Mouse (Mus musculus) intestine, embryonic 14.5 days (tissue): ENCODE data around the gene Gm27021. TPM values are rescaled to one million over a fixed set of nuclear protein-coding genes. Genes with fewer than 3 reads are reported as not detected.

Experiments used
- ATAC-seq: fragments of 200-750 bp; cut with Nextera tagmentation; replicated peaks from 2 replicates; pipeline ENCODE4 v1.8.0; 2017; ENCODE audit warnings: low read depth, moderate number of reproducible peaks, moderate TSS enrichment, moderate library complexity; ENCODE audit not compliant: low FRiP score, low TSS enrichment
- DNase-seq: peaks from one replicate; pipeline ENCODE4 v3.0.0-alpha.2; 2018; ENCODE audit warnings: low spot score
- H3K27ac ChIP-seq: fragments of 300-500 bp; sonication (generic); 2 replicates; pipeline ENCODE4 v1.5.1; 2014; ENCODE audit warnings: low read depth, mild to moderate bottlenecking, control low read depth
- H3K27me3 ChIP-seq: fragments of 300-500 bp; sonication (generic); replicated peaks from 2 replicates; pipeline ENCODE4 v1.6.1; 2014; ENCODE audit warnings: low read length, control low read depth; ENCODE audit not compliant: control insufficient read depth, insufficient read depth
- H3K36me3 ChIP-seq: fragments of 300-500 bp; sonication (generic); 2 replicates; pipeline ENCODE4 v1.6.1; 2014; ENCODE audit warnings: low read length, control low read depth; ENCODE audit not compliant: control insufficient read depth, insufficient read depth
- H3K4me1 ChIP-seq: fragments of 300-500 bp; sonication (generic); replicated peaks from 2 replicates; pipeline ENCODE4 v1.6.1; 2014; ENCODE audit warnings: low read length, control low read depth, mixed read lengths; ENCODE audit not compliant: control insufficient read depth, insufficient read depth
- H3K4me2 ChIP-seq: fragments of 300-500 bp; sonication (generic); 2 replicates; pipeline ENCODE4 v1.6.1; 2014; ENCODE audit warnings: low read length
- H3K4me3 ChIP-seq: fragments of 300-500 bp; sonication (generic); 2 replicates; pipeline ENCODE4 v1.5.1; 2014; ENCODE audit warnings: low read depth, low read length, control low read depth, mixed read lengths
- H3K9ac ChIP-seq: fragments of 300-500 bp; sonication (generic); 2 replicates; pipeline ENCODE4 v1.6.1; 2014; ENCODE audit warnings: mild to moderate bottlenecking, low read length
- H3K9me3 ChIP-seq: fragments of 300-500 bp; sonication (generic); 2 replicates; pipeline ENCODE4 v1.6.1; 2016; ENCODE audit warnings: low read length, control low read depth; ENCODE audit not compliant: control insufficient read depth
- WGBS: fragments of 180-500 bp; shearing (Covaris S2); extraction: QIAGEN DNeasy Blood & Tissue Kit; methylation state at CpG from one replicate; pipeline ENCODE4 v1.1.7; 2014; 5-methylcytosine and 5-hydroxymethylcytosine counted together
- polyA plus RNA-seq: library from polyadenylated mRNA; unstranded; fragments of >200 nt; fragmentation: Nextera tagmentation; extraction: Ambion mirVana; gene quantifications from 2 replicates; pipeline ENCODE4 v1.2.1, GENCODE M21; 2014

Gene Gm27021
- polyA plus RNA-seq, 1 experiment from 2014 or later = 1.7 TPM

GRCm38 (mm10) chr8:120575801-120576200, 92.1 kb downstream of the Gm27021 start:
- H3K9ac ChIP-seq = no peak overlapping the region
- WGBS = 46% methylated on average over 9 of the region's 9 CpGs
- no peak for DNase-seq
- no peaks in the 10 kb centered on the region for H3K27me3 ChIP-seq
- no peaks in the 10 kb centered on the region for H3K9me3 ChIP-seq
- H3K36me3 ChIP-seq = peaks cover 99% of the 10 kb centered on the region
- no peak overlapping the region for H3K4me3 ChIP-seq
- H3K4me2 ChIP-seq = no peak overlapping the region
- ATAC-seq = no peak
- peaks cover 6% of the 10 kb centered on the region; the same call in 1 of the 2 replicates for H3K4me1 ChIP-seq
- H3K27ac ChIP-seq = 0 out of 2 replicates have a peak overlapping the region, but pooled peaks have one; percentile 4

- Histone ChIP-seq H3K27ac (no peak overlapping the region), H3K4me3 (no peak overlapping the region), H3K9ac (no peak overlapping the region), H3K9me3 (no peaks in the 10 kb centered on the region), H3K36me3 (peaks cover 93% of the 10 kb centered on the region), H3K4me2 (no peak overlapping the region), H3K4me1 (peaks cover 6% of the 10 kb centered on the region; the same call in 1 of the 2 replicates), H3K27me3 (no peaks in the 10 kb centered on the region)
- DNase-seq = no peak
- ATAC-seq = no peak
- WGBS = 77% methylated on average over 19 of the region's 19 CpGs
Observed at GRCm38 (mm10) chr8:120574941-120575340, 92.9 kb downstream of the Gm27021 start.

- Histone ChIP-seq H3K4me3 (no peak overlapping the region), H3K36me3 (peaks cover 94% of the 10 kb centered on the region)
- no peak for ATAC-seq
Observed at GRCm38 (mm10) chr8:120573866-120574265, 94.0 kb downstream of the Gm27021 start.

GRCm38 (mm10) chr8:120572534-120572933, 95.3 kb downstream of the Gm27021 start:
- Histone ChIP-seq H3K4me2 (no peak overlapping the region), H3K9me3 (no peaks in the 10 kb centered on the region), H3K9ac (no peak overlapping the region), H3K4me1 (peaks cover 6% of the 10 kb centered on the region; the same call in 1 of the 2 replicates), H3K27ac (no peak overlapping the region), H3K27me3 (no peaks in the 10 kb centered on the region), H3K4me3 (no peak overlapping the region), H3K36me3 (peaks cover 93% of the 10 kb centered on the region)
- WGBS = 86% methylated on average over 21 of the region's 21 CpGs
- DNase-seq (no peak), ATAC-seq (no peak)

More at GRCm38 (mm10) chr8:120573866-120574265, 94.0 kb downstream of the Gm27021 start:
- Histone ChIP-seq H3K9ac (no peak overlapping the region), H3K4me2 (no peak overlapping the region), H3K9me3 (no peaks in the 10 kb centered on the region), H3K27me3 (no peaks in the 10 kb centered on the region), H3K4me1 (peaks cover 6% of the 10 kb centered on the region; the same call in 1 of the 2 replicates), H3K27ac (no peak overlapping the region)
- WGBS = 83% methylated on average over 11 of the region's 11 CpGs
- DNase-seq = no peak

GRCm38 (mm10) chr8:120571561-120571960, 96.3 kb downstream of the Gm27021 start:
- no peaks in the 10 kb centered on the region for H3K9me3 ChIP-seq
- ATAC-seq (no peak), DNase-seq (no peak)
- no peaks in the 10 kb centered on the region for H3K27me3 ChIP-seq
- 86% methylated on average over 8 of the region's 8 CpGs for WGBS
- H3K27ac ChIP-seq = no peak overlapping the region
- H3K4me2 ChIP-seq = no peak overlapping the region
- H3K9ac ChIP-seq = no peak overlapping the region
- peaks cover 6% of the 10 kb centered on the region; the same call in 1 of the 2 replicates for H3K4me1 ChIP-seq
- H3K36me3 ChIP-seq = peaks cover 92% of the 10 kb centered on the region
- H3K4me3 ChIP-seq = no peak overlapping the region

- WGBS = 54% methylated on average over 13 of the region's 13 CpGs
- peaks cover 12% of the 10 kb centered on the region for H3K4me1 ChIP-seq
Observed at GRCm38 (mm10) chr8:120569939-120570715, 97.8 kb downstream of the Gm27021 start.

GRCm38 (mm10) chr8:120569123-120569522, 98.8 kb downstream of the Gm27021 start:
- H3K36me3 ChIP-seq = peaks cover 71% of the 10 kb centered on the region
- no peaks in the 10 kb centered on the region for H3K27me3 ChIP-seq
- H3K4me3 ChIP-seq = no peak overlapping the region
- H3K9ac ChIP-seq = no peak overlapping the region
- ATAC-seq (no peak), DNase-seq (no peak)
- 94% methylated on average over 17 of the region's 17 CpGs for WGBS
- no peak overlapping the region for H3K27ac ChIP-seq
- H3K9me3 ChIP-seq = no peaks in the 10 kb centered on the region
- peaks cover 22% of the 10 kb centered on the region for H3K4me1 ChIP-seq
- H3K4me2 ChIP-seq = no peak overlapping the region

More at GRCm38 (mm10) chr8:120569939-120570715, 97.8 kb downstream of the Gm27021 start:
- no peak overlapping the region for H3K27ac ChIP-seq
- peaks cover 81% of the 10 kb centered on the region for H3K36me3 ChIP-seq
- ATAC-seq = no peak
- peak; percentile 96 for DNase-seq
- H3K9ac ChIP-seq = no peak overlapping the region
- H3K9me3 ChIP-seq = no peaks in the 10 kb centered on the region
- no peak overlapping the region for H3K4me2 ChIP-seq
- H3K27me3 ChIP-seq = no peaks in the 10 kb centered on the region
- no peak overlapping the region for H3K4me3 ChIP-seq

GRCm38 (mm10) chr8:120568164-120568798, 99.6 kb downstream of the Gm27021 start:
- Histone ChIP-seq H3K36me3 (peaks cover 63% of the 10 kb centered on the region), H3K9me3 (no peaks in the 10 kb centered on the region), H3K9ac (no peak overlapping the region), H3K4me2 (no peak overlapping the region), H3K4me3 (no peak overlapping the region), H3K4me1 (peaks cover 31% of the 10 kb centered on the region), H3K27ac (no peak overlapping the region), H3K27me3 (no peaks in the 10 kb centered on the region)
- no peak for ATAC-seq
- WGBS = 94% methylated on average over 37 of the region's 37 CpGs
- no peak for DNase-seq
